Mouse (Mus musculus) regulatory T cell (primary cell): ENCODE measurements at regions not wholly inside any gene's neighbourhood (a gene's known extent, or its start where the extent isn't known, plus 50 kb on each side); places are given as distances from the start of the nearest gene placed in this dataset.

Experiments used
- in situ Hi-C: fragments of 300-600 bp; cut with MboI, MseI; formaldehyde crosslinking; loops from one replicate; pipeline ENCODE4 v1.15.1; 2025; ENCODE audit warnings: high pct_unique_total_duplicates

GRCm38 (mm10) chr19:26938911-26939310, 53.2 kb downstream of the Gm815 start:
- in situ Hi-C loops = no loop called here

- in situ Hi-C loops = loop anchor here (10.0 kb wide), 1 partner anchor 999 kb away; no protein-coding TSS in a partner anchor
Measured at GRCm38 (mm10) chr19:26944006-26944405, 58.3 kb downstream of the Gm815 start.

GRCm38 (mm10) chr19:26946562-26946961, 60.9 kb downstream of the Gm815 start:
- in situ Hi-C loops = loop anchor here (10.0 kb wide), 1 partner anchor 1002 kb away; no protein-coding TSS in a partner anchor

- in situ Hi-C loops = loop anchor here (10.0 kb wide), 1 partner anchor 1004 kb away; no protein-coding TSS in a partner anchor
Measured at GRCm38 (mm10) chr19:26948479-26948878, 62.8 kb downstream of the Gm815 start.

- in situ Hi-C loops = loop anchor here (10.0 kb wide), 1 partner anchor 1004 kb away; no protein-coding TSS in a partner anchor
Measured at GRCm38 (mm10) chr19:26949153-26949552, 63.5 kb downstream of the Gm815 start.

- in situ Hi-C loops = no loop called here
Measured at GRCm38 (mm10) chr19:26953348-26953747, 67.7 kb downstream of the Gm815 start.

GRCm38 (mm10) chr19:26966055-26966760, 80.5 kb downstream of the Gm815 start:
- in situ Hi-C loops = no loop called here

- in situ Hi-C loops = no loop called here
Measured at GRCm38 (mm10) chr19:26973058-26973457, 87.4 kb downstream of the Gm815 start.

- in situ Hi-C loops = no loop called here
Measured at GRCm38 (mm10) chr19:26973773-26974548, 88.3 kb downstream of the Gm815 start.

- in situ Hi-C loops = no loop called here
Measured at GRCm38 (mm10) chr19:26974576-26975204, 89.0 kb downstream of the Gm815 start.

- in situ Hi-C loops = no loop called here
Measured at GRCm38 (mm10) chr19:26976604-26977322, 91.1 kb downstream of the Gm815 start.

GRCm38 (mm10) chr19:26977887-26978639, 92.4 kb downstream of the Gm815 start:
- in situ Hi-C loops = no loop called here

GRCm38 (mm10) chr19:26978640-26979007, 92.9 kb downstream of the Gm815 start:
- in situ Hi-C loops = no loop called here

GRCm38 (mm10) chr19:26979322-26979721, 93.6 kb downstream of the Gm815 start:
- in situ Hi-C loops = no loop called here

- in situ Hi-C loops = no loop called here
Measured at GRCm38 (mm10) chr19:26986672-26987071, 101.0 kb downstream of the Gm815 start.

GRCm38 (mm10) chr19:26987197-26987596, 101.5 kb downstream of the Gm815 start:
- in situ Hi-C loops = no loop called here

- in situ Hi-C loops = no loop called here
Measured at GRCm38 (mm10) chr19:26987909-26988456, 102.3 kb downstream of the Gm815 start.

GRCm38 (mm10) chr19:26994586-26995352, 109.1 kb downstream of the Gm815 start:
- in situ Hi-C loops = no loop called here

- in situ Hi-C loops = no loop called here
Measured at GRCm38 (mm10) chr19:26999596-26999995, 113.9 kb downstream of the Gm815 start.

- in situ Hi-C loops = no loop called here
Measured at GRCm38 (mm10) chr19:27021930-27022329, 136.2 kb downstream of the Gm815 start.
